Mouse (Mus musculus) liver, embryonic 12.5 days (tissue): ENCODE measurements around the gene Wbp2. TPM values are rescaled to one million over a fixed set of nuclear protein-coding genes. Genes with fewer than 3 reads are reported as not detected.

Experiments used
- ATAC-seq: fragments of 200-750 bp; cut with Nextera tagmentation; 2 replicates; pipeline ENCODE4 v1.8.0; 2017; ENCODE audit warnings: moderate number of reproducible peaks, mild to moderate bottlenecking, moderate library complexity
- H3K27ac ChIP-seq: fragments of 300-500 bp; sonication (generic); 2 replicates; pipeline ENCODE4 v1.5.1; 2016; ENCODE audit warnings: mild to moderate bottlenecking
- H3K27me3 ChIP-seq: fragments of 300-500 bp; sonication (generic); replicated peaks from 2 replicates; pipeline ENCODE4 v1.6.1; 2016; ENCODE audit warnings: mild to moderate bottlenecking, moderate library complexity
- H3K36me3 ChIP-seq: fragments of 300-500 bp; sonication (generic); 2 replicates; pipeline ENCODE4 v1.6.1; 2016; ENCODE audit warnings: mild to moderate bottlenecking, moderate library complexity
- H3K4me1 ChIP-seq: fragments of 300-500 bp; sonication (generic); 2 replicates; pipeline ENCODE4 v1.6.1; 2016
- H3K4me2 ChIP-seq: fragments of 300-500 bp; sonication (generic); 2 replicates; pipeline ENCODE4 v1.6.1; 2016; ENCODE audit warnings: mild to moderate bottlenecking, moderate library complexity
- H3K4me3 ChIP-seq: fragments of 300-500 bp; sonication (generic); 2 replicates; pipeline ENCODE4 v1.5.1; 2016; ENCODE audit warnings: mild to moderate bottlenecking, moderate library complexity
- H3K9ac ChIP-seq: fragments of 300-500 bp; sonication (generic); 2 replicates; pipeline ENCODE4 v1.6.1; 2016; ENCODE audit warnings: mild to moderate bottlenecking, moderate library complexity
- H3K9me3 ChIP-seq: fragments of 300-500 bp; sonication (generic); replicated peaks from 2 replicates; pipeline ENCODE4 v1.6.1; 2016; ENCODE audit warnings: mild to moderate bottlenecking, moderate library complexity
- WGBS: fragments of 180-500 bp; shearing (Covaris S2); methylation state at CpG from one replicate; pipeline ENCODE4 v1.1.7; 2016; ENCODE audit not compliant: insufficient replicate concordance; 5-methylcytosine and 5-hydroxymethylcytosine counted together
- polyA plus RNA-seq: library from polyadenylated mRNA; unstranded; fragments of >200 nt; fragmentation: Nextera tagmentation; extraction: Ambion mirVana; gene quantifications from 2 replicates; pipeline ENCODE4 v1.2.1, GENCODE M21; 2016

Gene Wbp2
- polyA plus RNA-seq, 1 experiment from 2014 or later = 76.4 TPM

GRCm38 (mm10) chr11:116072608-116073007, 14.2 kb downstream of the Wbp2 start:
- ATAC-seq = no peak
- H3K27me3 ChIP-seq = no peaks in the 10 kb centered on the region
- H3K9me3 ChIP-seq = no peaks in the 10 kb centered on the region
- H3K4me1 ChIP-seq = peaks cover 44% of the 10 kb centered on the region
- H3K27ac ChIP-seq = no peak overlapping the region
- H3K9ac ChIP-seq = no peak overlapping the region
- no peak overlapping the region for H3K4me3 ChIP-seq
- no peak overlapping the region for H3K4me2 ChIP-seq
- 82% methylated on average over 3 of the region's 3 CpGs for WGBS
- peaks cover 57% of the 10 kb centered on the region for H3K36me3 ChIP-seq

- Histone ChIP-seq H3K4me3 (no peak overlapping the region), H3K9me3 (no peaks in the 10 kb centered on the region), H3K4me1 (peaks cover 40% of the 10 kb centered on the region), H3K27ac (no peak overlapping the region), H3K4me2 (no peak overlapping the region), H3K36me3 (peaks cover 68% of the 10 kb centered on the region), H3K27me3 (no peaks in the 10 kb centered on the region), H3K9ac (no peak overlapping the region)
- 38% methylated on average over 5 of the region's 5 CpGs for WGBS
- ATAC-seq = no peak
Measured at GRCm38 (mm10) chr11:116071510-116071909, 15.3 kb downstream of the Wbp2 start.

- Histone ChIP-seq H3K4me2 (no peak overlapping the region), H3K4me3 (no peak overlapping the region), H3K4me1 (peaks cover 8% of the 10 kb centered on the region), H3K27ac (no peak overlapping the region), H3K27me3 (no peaks in the 10 kb centered on the region), H3K9ac (no peak overlapping the region), H3K9me3 (no peaks in the 10 kb centered on the region), H3K36me3 (peaks cover 98% of the 10 kb centered on the region)
- WGBS = 83% methylated on average over 12 of the region's 12 CpGs
- ATAC-seq = no peak
Measured at GRCm38 (mm10) chr11:116065345-116065744, 21.4 kb downstream of the Wbp2 start.

DNA sequence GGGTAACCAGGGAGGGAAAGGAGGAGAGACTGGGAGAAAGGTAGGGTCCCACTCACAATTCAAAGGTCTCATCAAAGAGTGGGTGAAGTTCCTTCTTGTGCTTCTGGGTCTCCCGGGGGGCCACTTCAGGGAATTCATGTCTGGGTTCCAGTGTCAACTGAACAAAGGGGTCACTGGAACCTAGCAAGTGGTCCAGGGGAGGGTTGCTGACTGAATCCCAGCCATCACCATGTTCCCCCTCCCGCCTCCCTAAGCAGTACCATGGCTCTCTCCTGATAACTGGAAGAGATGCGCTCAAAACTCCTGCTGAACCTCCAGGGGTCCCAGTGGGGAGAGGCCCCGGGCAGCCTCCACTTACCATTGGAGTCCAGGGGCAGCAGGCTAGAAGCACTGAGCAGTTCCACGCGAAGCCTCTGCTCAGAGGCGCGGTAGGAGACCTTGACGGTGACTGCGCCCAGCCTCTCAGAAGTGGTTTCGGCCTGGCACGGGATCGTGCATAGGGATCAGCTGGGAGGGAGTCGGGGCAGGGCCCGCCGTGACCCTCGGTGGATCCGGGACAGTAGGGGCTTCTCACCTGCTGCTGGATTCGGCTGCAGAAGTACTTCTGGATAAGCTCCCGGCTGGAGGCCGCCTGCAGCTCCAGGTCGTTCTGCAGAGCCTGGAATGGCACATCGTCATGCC, 22.5 kb downstream of the Wbp2 start:
- H3K9me3 ChIP-seq = no peaks in the 10 kb centered on the region
- no peak overlapping the region for H3K4me3 ChIP-seq
- 0 out of 2 replicates have a peak overlapping the region, but pooled peaks have one; percentile 9 for H3K9ac ChIP-seq
- no peak overlapping the region for H3K27ac ChIP-seq
- H3K27me3 ChIP-seq = no peaks in the 10 kb centered on the region
- ATAC-seq = no peak
- H3K4me2 ChIP-seq = no peak overlapping the region
- peaks cover 98% of the 10 kb centered on the region for H3K36me3 ChIP-seq
- H3K4me1 ChIP-seq = peaks cover 8% of the 10 kb centered on the region
- 79% methylated on average over 23 of the region's 23 CpGs for WGBS

- no peaks in the 10 kb centered on the region for H3K9me3 ChIP-seq
- no peak overlapping the region for H3K4me2 ChIP-seq
- WGBS = 78% methylated on average over 13 of the region's 13 CpGs
- no peaks in the 10 kb centered on the region for H3K27me3 ChIP-seq
- H3K4me1 ChIP-seq = peaks cover 12% of the 10 kb centered on the region
- no peak overlapping the region for H3K27ac ChIP-seq
- H3K4me3 ChIP-seq = no peak overlapping the region
- ATAC-seq = no peak
- H3K36me3 ChIP-seq = peaks cover 98% of the 10 kb centered on the region
- no peak overlapping the region for H3K9ac ChIP-seq
Measured at GRCm38 (mm10) chr11:116063562-116063961, 23.2 kb downstream of the Wbp2 start.

DNA sequence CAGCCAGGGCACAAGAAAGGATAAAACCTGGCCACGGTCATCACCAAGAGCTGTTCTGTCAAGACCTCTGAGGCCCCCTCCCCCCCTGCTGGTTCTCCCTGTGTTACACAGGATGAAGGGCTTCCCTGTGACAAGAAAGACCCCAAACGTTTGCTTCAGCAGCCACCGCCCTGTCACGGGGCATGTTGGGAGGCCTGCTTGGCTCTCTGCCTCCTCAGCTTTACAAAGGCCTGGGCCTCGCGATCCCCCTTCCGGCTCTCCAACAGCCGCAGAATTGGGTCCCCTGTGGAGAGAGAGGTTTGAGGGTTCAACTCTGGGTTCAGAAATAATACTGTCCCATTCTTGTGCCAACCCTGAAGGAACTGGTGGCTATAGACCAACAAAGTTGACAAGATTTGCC, 24.3 kb downstream of the Wbp2 start:
- WGBS = 77% methylated on average over 8 of the region's 8 CpGs
- Histone ChIP-seq H3K4me3 (no peak overlapping the region), H3K9ac (no peak overlapping the region), H3K9me3 (no peaks in the 10 kb centered on the region), H3K4me2 (no peak overlapping the region), H3K4me1 (peaks cover 22% of the 10 kb centered on the region), H3K27me3 (no peaks in the 10 kb centered on the region), H3K36me3 (peaks cover 98% of the 10 kb centered on the region), H3K27ac (no peak overlapping the region)
- ATAC-seq = no peak

- Histone ChIP-seq H3K9me3 (no peaks in the 10 kb centered on the region), H3K27ac (no peak overlapping the region), H3K36me3 (peaks cover 98% of the 10 kb centered on the region), H3K4me1 (peaks cover 23% of the 10 kb centered on the region), H3K4me3 (no peak overlapping the region), H3K9ac (no peak overlapping the region), H3K27me3 (no peaks in the 10 kb centered on the region), H3K4me2 (no peak overlapping the region)
- ATAC-seq = no peak
- 83% methylated on average over 13 of the region's 13 CpGs for WGBS
Measured at GRCm38 (mm10) chr11:116061641-116062415, 25.0 kb downstream of the Wbp2 start.

- H3K36me3 ChIP-seq = peaks cover 99% of the 10 kb centered on the region
- no peak overlapping the region for H3K9ac ChIP-seq
- H3K4me3 ChIP-seq = no peak overlapping the region
- 83% methylated on average over 9 of the region's 9 CpGs for WGBS
- H3K9me3 ChIP-seq = no peaks in the 10 kb centered on the region
- no peak for ATAC-seq
- no peak overlapping the region for H3K4me2 ChIP-seq
- peaks cover 34% of the 10 kb centered on the region for H3K4me1 ChIP-seq
- H3K27ac ChIP-seq = 0 out of 2 replicates have a peak overlapping the region, but pooled peaks have one; percentile 17
- H3K27me3 ChIP-seq = no peaks in the 10 kb centered on the region
Measured at GRCm38 (mm10) chr11:116060596-116060995, 26.2 kb downstream of the Wbp2 start.

DNA sequence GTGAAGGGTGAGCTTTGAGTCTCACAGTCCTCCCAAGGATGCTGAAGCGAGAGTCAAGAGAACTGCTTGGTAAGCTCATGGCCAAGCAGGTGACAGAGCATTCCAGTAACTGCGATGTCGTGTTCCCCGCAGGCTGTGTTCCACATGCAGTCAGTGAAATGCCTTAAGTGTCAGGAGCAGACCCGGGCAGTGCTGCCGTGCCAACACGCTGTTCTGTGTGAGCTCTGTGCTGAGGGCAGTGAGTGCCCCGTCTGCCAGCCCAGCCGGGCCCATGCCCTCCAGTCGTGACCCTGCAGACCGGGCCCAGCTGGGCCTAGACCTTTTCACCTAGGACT, 27.1 kb downstream of the Wbp2 start:
- no peak overlapping the region for H3K27ac ChIP-seq

GRCm38 (mm10) chr11:116058868-116059690, 27.7 kb downstream of the Wbp2 start:
- peaks cover 45% of the 10 kb centered on the region for H3K4me1 ChIP-seq
- H3K36me3 ChIP-seq = peaks cover 99% of the 10 kb centered on the region
- ATAC-seq = no peak
- no peak overlapping the region for H3K9ac ChIP-seq
- H3K27me3 ChIP-seq = no peaks in the 10 kb centered on the region
- no peak overlapping the region for H3K27ac ChIP-seq
- no peaks in the 10 kb centered on the region for H3K9me3 ChIP-seq
- H3K4me3 ChIP-seq = no peak overlapping the region
- H3K4me2 ChIP-seq = no peak overlapping the region
- WGBS = 91% methylated on average over 17 of the region's 17 CpGs

More for the DNA sequence above, 27.1 kb downstream of the Wbp2 start:
- 91% methylated on average over 11 of the region's 11 CpGs for WGBS
- no peak overlapping the region for H3K4me3 ChIP-seq
- H3K4me1 ChIP-seq = peaks cover 44% of the 10 kb centered on the region
- no peak overlapping the region for H3K9ac ChIP-seq
- peaks cover 99% of the 10 kb centered on the region for H3K36me3 ChIP-seq
- H3K4me2 ChIP-seq = no peak overlapping the region
- no peaks in the 10 kb centered on the region for H3K9me3 ChIP-seq
- ATAC-seq = no peak
- no peaks in the 10 kb centered on the region for H3K27me3 ChIP-seq

DNA sequence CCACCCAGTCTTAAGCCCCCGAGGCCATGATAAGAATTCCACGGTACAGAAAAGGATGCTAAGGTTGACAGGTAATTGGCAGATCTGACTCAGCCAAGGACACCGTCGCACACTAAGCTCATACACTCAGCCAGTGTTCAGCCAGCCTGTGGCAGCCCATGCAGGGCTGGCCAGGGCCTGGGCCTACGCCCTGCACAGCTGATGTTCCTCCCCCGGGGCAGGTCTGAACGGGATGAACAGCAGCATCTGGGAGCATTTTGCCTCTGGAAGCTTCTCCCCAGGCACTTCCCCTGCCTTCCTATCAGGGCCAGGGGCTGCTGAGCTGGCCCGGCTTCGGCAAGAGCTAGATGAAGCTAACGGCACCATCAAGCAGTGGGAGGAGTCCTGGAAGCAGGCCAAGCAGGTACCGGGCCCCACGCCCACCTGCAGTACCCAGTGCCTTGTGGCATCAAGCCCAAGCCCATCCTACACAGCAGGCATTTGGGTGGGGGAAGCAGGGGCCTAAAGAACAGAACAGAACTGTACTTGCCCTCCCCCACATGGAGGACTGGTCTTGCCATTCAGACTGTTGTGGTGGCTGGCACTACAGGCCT, 28.7 kb downstream of the Wbp2 start:
- peak overlapping the region; percentile 78; the same call in 1 of the 2 replicates for H3K27ac ChIP-seq
- peaks cover 54% of the 10 kb centered on the region for H3K4me1 ChIP-seq
- peak overlapping the region; percentile 39 for H3K4me2 ChIP-seq
- H3K4me3 ChIP-seq = no peak overlapping the region
- WGBS = 75% methylated on average over 12 of the region's 12 CpGs
- H3K9me3 ChIP-seq = no peaks in the 10 kb centered on the region
- peaks cover 99% of the 10 kb centered on the region for H3K36me3 ChIP-seq
- no peaks in the 10 kb centered on the region for H3K27me3 ChIP-seq
- no peak for ATAC-seq
- H3K9ac ChIP-seq = peak overlapping the region; percentile 54; the same call in 1 of the 2 replicates
